Mouse (Mus musculus) cerebellum, adult (tissue): ENCODE results near the gene Spdye4c.
A peak's percentile ranks its signal among the peaks of the same experiment; 100 is the strongest.

Experiments
- ATAC-seq: cut with Nextera tagmentation; 2 replicates; pipeline ENCODE4 v1.9.2; 2017; ENCODE audit warnings: mild to moderate bottlenecking, moderate library complexity, mixed read lengths; ENCODE audit not compliant: insufficient number of reproducible peaks, low FRiP score, low TSS enrichment

Gene Spdye4c

GRCm38 (mm10) chr2:128590909-128591308 is at the start of gene Spdye4c:
TSS of gene Spdye4c (plus strand) at chr2:128591209.
- no peak for ATAC-seq

GRCm38 (mm10) chr2:128543495-128543894 is 47.5 kb upstream of the Spdye4c start:
- ATAC-seq = no peak

- no peak for ATAC-seq
These were observed 46.4 kb upstream of the Spdye4c start for GRCm38 (mm10) chr2:128544421-128545137.

DNA sequence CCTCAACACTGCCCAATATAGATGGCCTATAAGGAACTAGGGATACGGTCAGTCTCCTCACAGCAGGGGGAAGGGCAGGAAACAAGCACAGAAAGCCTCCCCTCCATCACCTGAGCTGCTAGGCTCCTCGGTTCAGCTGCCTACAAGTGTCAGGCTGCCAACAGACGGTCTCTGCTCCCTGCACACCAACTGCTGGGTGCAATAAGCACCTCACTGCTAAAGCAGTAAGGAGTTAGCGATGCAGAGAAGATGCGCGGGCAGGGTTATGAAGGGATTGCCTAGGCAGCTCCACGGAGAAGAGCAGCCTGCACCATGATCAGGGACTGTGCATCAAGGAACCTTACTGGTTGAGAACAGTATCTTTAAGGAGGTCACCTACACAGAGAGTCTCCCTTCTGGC is 45.6 kb upstream of the Spdye4c start:
- no peak for ATAC-seq

DNA sequence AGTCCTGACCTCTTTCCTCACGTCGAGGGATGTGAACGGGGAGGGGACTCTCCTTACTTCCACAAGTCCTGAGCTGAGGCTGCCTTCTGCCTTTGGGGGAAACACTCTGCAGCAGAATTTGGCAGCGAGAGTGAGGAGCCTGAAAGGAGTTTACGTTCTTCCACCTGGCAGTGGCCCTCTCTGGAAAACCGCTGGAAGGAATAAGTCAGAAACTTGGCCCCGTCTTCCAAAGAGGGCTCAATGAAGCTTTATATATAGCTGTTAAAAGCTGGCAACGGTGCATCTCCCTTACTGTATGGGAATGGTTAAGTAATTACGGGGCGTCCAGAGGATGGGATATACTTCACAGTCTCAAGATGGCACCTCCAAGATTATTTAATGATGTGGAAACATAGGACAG is 43.9 kb upstream of the Spdye4c start:
- no peak for ATAC-seq

GRCm38 (mm10) chr2:128548262-128548661 is 42.7 kb upstream of the Spdye4c start:
- ATAC-seq = no peak

DNA sequence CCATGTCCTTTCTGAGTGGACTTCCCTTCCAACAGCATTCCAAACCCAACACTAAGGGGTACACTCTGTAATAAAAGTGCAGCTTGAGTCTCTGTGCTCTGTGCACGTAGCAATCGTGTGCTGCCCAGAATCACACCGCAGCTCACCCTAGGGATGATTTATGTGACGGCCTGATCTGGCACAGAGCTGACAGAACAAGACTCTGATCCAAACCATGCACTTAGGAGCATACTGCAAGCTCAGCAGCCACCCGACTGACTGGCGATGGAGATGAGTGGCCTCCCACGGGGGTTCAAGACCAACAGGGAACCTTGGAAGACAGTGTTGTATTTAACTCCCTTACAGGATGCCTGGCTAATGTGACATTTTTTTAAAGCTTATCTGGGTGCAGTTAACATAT is 41.4 kb upstream of the Spdye4c start:
- no peak for ATAC-seq

- no peak for ATAC-seq
These were observed 41.0 kb upstream of the Spdye4c start for GRCm38 (mm10) chr2:128549963-128550362.

GRCm38 (mm10) chr2:128552080-128552791 is 38.8 kb upstream of the Spdye4c start:
- ATAC-seq = no peak

DNA sequence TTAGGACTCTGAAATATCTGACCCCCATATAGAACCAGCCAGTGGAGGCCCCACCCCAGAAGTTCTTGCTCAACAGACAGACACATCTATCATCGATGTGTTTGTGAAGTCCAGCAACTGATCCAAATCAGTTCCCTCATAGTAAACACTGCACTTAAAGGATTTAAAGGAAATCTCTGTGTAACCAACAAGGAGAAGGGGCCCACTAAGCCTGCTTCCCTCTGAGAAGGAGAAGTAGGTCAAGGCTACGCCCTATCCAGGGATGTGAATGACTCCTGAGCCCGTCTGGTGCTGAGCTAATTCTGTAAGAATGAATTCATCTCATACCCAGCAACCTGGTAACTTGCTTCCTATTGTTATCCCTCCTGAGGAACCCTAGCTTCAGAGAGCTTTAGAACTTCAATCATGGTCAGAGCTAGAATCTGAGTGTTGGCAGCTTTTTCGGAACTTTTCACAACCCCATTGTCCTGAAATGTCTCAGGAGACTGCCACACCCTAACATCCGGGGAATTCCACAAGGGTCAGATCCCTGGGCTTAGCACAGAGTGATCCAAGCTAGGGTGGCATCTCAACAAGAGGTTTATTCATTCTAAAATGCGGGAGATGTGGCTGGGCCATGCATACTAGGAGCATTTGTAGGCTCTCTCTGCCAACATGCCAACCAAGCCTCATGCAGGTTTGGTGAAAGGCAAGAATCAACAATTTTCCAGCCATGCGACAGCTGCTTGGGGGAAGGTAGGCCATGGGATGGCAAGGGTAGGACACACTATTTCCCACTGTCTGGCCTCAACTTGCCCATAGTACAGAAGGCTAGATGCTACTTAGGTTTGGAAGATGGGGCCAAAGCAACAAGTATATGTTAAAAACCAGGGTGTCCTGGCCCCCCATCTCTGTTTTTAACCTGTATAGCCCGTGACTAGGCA is 38.0 kb upstream of the Spdye4c start:
- no peak for ATAC-seq

DNA sequence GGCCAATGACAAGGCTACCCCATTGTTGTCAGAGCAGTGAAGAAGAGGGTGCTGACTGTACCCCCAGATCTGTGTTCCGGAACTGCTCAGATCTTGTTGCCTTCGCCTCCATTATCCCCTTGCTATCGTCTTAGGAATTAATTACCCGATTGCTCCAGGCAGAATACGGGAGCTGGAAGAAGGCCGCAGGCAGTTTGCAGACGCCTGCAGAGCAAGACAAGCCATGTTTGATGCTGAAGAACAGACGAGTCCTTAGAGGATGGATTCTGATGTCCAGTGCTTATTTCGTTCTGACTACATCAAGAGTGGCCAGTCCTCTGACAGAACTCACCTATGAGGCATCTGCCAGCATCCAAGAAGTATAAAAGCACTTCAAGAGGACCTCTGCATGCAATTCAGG is 35.9 kb upstream of the Spdye4c start:
- ATAC-seq = no peak

- ATAC-seq = no peak
These were observed 26.8 kb upstream of the Spdye4c start for GRCm38 (mm10) chr2:128564195-128564594.

DNA sequence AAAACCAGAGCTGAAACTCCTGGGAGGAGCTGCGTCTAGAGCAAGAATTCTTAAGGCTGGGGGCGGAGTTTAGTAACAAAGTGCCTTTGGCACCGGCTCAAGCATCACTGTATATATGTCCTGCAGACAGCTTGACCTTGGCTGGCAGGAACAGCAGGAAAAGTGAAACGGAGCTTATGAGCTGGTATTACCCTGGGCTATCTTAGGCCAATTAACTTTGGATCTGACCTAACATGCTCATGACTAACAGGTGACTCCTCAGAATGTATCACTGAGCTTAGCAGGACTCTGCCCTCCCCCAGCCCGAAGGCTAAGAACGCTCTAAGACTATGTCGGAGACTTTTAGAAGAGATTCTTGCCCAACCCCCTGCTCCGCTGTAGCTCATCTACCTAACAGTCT is 25.1 kb upstream of the Spdye4c start:
- ATAC-seq = no peak

DNA sequence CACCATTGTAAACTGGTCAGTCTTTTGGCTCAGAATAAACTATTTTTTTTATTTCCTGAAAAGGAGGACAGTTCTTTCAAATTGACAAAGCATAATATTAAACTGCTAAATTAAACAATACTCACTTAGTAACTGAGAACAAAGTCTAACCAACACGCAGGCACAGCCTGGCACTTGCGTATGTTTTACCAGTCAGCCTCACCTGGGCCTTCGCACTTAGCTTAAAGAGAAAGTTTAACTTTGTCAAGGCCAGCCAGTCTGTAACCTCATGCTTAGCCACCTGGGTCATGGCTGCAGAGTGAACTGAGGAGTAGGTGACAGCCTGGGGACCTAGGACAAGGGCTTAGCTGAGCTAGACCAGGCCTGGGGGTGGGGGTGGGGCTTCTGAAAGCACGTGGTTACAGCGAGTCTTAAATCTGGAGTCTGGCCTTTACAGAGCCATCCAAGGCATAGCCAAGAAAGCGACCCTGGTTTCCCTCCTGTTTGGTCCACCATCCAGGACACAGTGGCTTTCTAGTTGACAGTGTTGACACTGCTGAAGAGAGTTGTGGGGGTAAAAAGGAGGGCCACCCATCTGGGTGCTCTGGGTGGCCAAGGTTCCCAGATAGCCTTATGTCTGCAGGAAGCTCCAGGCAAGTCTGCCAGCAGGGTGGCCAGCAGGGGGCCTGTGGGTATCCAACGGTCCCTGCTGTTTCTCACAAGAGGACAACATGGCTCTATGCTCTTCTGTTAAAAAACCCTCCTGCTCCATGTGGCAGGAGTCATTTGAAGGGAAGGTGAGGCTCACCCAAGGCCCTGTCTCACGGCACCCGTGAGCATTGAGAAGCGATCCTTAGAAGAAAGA is 24.5 kb upstream of the Spdye4c start:
- ATAC-seq = peak; percentile 26; the same call in 1 of the 2 replicates

DNA sequence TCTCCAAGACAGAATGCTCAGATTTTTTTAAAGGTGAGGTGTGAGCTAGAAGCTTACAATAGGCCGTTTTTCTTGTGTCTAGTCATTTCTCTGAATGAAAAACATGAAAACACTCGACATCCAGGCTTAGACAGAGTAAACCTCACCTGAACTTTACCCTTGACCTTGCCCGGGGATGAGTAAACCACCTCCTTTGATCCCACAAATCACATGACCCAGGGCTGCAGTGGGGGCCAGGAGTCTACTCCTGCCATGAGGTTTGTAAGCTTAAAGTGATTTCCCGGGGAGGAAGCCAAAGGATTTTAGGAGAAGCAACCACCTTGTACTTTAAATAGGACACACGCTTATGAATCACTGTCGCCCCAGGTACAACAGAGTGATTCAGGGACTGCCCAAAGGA is 23.0 kb upstream of the Spdye4c start:
- ATAC-seq = no peak

GRCm38 (mm10) chr2:128568490-128568889 is 22.5 kb upstream of the Spdye4c start:
- ATAC-seq = no peak

- no peak for ATAC-seq
These were observed 20.0 kb upstream of the Spdye4c start for GRCm38 (mm10) chr2:128571001-128571400.

DNA sequence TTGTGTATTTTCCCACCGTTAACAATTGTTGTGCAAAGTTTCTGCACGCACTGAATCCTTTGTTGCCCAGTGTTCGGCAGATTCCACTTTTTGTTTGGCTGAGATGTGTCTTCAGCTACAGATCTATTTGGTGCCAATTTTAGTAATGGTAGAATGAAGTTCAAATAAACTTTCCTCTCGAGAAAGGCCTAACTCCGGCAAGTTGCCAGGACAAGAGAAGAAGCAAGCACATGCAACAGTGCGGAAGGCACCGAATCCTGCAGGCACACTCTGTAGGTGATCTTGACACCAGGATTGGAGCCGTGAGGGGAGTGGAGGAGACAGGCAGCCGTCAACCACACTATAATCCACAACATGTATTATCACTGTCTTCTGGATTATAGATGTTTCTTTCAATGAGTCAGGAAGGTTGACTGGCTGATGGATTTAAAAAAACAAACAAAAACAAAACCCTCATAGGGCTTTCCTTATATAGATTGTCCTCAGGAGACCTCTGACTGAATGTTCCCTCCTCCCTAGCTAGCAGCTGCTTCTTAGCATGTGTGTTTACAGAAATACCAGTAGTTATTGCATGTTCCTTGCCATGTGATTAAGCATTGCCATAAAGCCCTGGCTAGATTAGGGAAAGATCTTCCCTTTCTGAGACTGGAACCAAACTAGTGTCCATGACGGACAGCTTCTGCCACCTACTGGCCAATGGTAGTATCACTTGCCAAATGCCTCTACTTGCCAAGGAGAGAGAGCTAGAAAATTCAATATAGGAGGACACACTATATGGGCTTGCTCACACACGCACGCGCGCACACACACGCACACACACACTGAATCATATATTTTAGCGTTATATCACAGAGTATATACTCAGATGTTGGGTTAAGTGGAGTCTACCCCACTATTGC is 18.0 kb upstream of the Spdye4c start:
- ATAC-seq = peak; percentile 72

- ATAC-seq = no peak
These were observed 8.1 kb upstream of the Spdye4c start for GRCm38 (mm10) chr2:128582881-128583280.
